Mouse (Mus musculus): Measurements from ENCODE around the gene Gm28230. TPM values are rescaled to one million over a fixed set of nuclear protein-coding genes. Genes with fewer than 3 reads are reported as not detected.

The Gm28230 gene
- total and polyA plus RNA-seq, 3 experiments = not detected

DNA sequence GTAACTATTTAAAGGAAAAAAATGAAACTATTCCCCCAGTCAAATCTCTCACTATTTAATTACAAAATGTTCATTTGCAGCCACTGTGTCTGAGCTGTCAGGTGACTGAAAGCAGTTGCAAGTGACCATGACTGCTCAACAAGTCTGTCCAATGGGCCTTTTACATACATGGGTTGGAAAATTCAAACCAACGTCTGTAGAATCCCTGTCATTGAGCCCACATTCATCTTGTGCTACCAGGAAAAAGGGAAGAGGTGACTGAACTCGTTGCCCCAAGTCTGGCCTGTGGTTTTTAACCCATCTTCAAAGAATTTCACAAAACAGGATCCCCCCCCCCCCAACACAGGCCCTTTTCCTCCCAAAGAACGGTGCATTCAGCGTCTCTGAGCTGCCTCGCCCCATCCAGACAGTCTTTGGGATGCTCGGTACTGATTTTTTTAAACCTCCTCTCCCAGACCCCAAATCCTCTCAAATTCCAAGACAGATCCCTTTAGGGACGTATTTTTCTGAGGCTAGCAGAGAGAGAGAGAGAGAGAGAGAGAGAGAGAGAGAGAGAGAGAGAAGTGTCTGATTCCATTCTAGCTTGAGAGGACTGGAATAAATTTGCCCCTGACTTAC is 30.6 kb upstream of the Gm28230 start:
- no peak overlapping the region for H3K9ac ChIP-seq (ENCODE audit: control insufficient read depth, low read depth, low read length, poor library complexity, severe bottlenecking)
- no peak for TF ChIP-seq GABPA (IDR thresholded peaks at IDR 0.05; ENCODE audit: low read depth, low read length)
- TF ChIP-seq ELF1 (IDR thresholded peaks at IDR 0.05; ENCODE audit: low read depth, low read length) = no peak
- TF ChIP-seq MXI1 (IDR thresholded peaks at IDR 0.05; ENCODE audit: low read depth, low read length) = no peak
- no peak for TF ChIP-seq SMC3 (IDR thresholded peaks at IDR 0.05; ENCODE audit: low read depth, low read length)
- no peak for TF ChIP-seq ZKSCAN1 (IDR thresholded peaks at IDR 0.05; ENCODE audit: low read depth, low read length)
- no peak for TF ChIP-seq GATA1 (IDR thresholded peaks at IDR 0.05; ENCODE audit: low read depth, low read length)
- no peak for TF ChIP-seq MAFK (IDR thresholded peaks at IDR 0.05; ENCODE audit: borderline replicate concordance, low read depth, low read length)
- no peak for TF ChIP-seq ZC3H11A (IDR thresholded peaks at IDR 0.05; ENCODE audit: low read depth, low read length)
- no peak for TF ChIP-seq ZMIZ1 (IDR thresholded peaks at IDR 0.05; ENCODE audit: low read depth, low read length)
- no peak for TF ChIP-seq TCF12 (IDR thresholded peaks at IDR 0.05; ENCODE audit: low read depth, low read length)
- TF ChIP-seq E2F4 (IDR thresholded peaks at IDR 0.05; ENCODE audit: borderline replicate concordance, low read depth, low read length) = no peak
- no peak for TF ChIP-seq MYC (IDR thresholded peaks at IDR 0.05; ENCODE audit: low read depth, low read length)
- no peak for TF ChIP-seq RCOR1 (IDR thresholded peaks at IDR 0.05; ENCODE audit: low read depth, low read length)
- TF ChIP-seq EP300 (IDR thresholded peaks at IDR 0.05; ENCODE audit: low read depth in 1 of 2, low read length in 2 of 2) = no peak
- no peak for TF ChIP-seq RAD21 (IDR thresholded peaks at IDR 0.05; ENCODE audit: low read depth, low read length)
- no peak for TF ChIP-seq SIN3A (IDR thresholded peaks at IDR 0.05; ENCODE audit: low read length)
- TF ChIP-seq CHD2 (IDR thresholded peaks at IDR 0.05; ENCODE audit: low read length) = no peak
- TF ChIP-seq CTCF (IDR thresholded peaks at IDR 0.05 in 2 of 3, conservative IDR thresholded peaks at IDR 0.05 in 1 of 3; ENCODE audit: control insufficient read depth in 1 of 3, insufficient read depth in 1 of 3, low read depth in 2 of 3, low read length in 3 of 3, poor library complexity in 1 of 3, severe bottlenecking in 1 of 3) = no peak
- no peaks in the 10 kb centered on the region for H3K9me3 ChIP-seq (replicated peaks; ENCODE audit: insufficient read depth, low read length)
- no peak overlapping the region for H3K4me3 ChIP-seq (ENCODE audit: control insufficient read depth in 1 of 2, insufficient read depth in 1 of 2, low read depth in 2 of 2, low read length in 2 of 2)
- no peaks in the 10 kb centered on the region for H3K36me3 ChIP-seq (ENCODE audit: control insufficient read depth in 1 of 2, insufficient read depth in 2 of 2, low read length in 2 of 2)
- no peaks in the 10 kb centered on the region for H3K79me2 ChIP-seq (ENCODE audit: control insufficient read depth, insufficient read depth, low read length, poor library complexity)
- DNase-seq (ENCODE audit: low read depth, low spot score) = no peak
- no peaks in the 10 kb centered on the region; a peak in 2 of 4 replicates for H3K27me3 ChIP-seq (ENCODE audit: control insufficient read depth in 1 of 2, insufficient read depth in 2 of 2, low read length in 2 of 2)
- H3K27ac ChIP-seq (ENCODE audit: control insufficient read depth, low read depth, low read length) = no peak overlapping the region
- no peaks in the 10 kb centered on the region for H3K4me1 ChIP-seq (ENCODE audit: control insufficient read depth in 1 of 2, insufficient read depth in 2 of 2, low read length in 2 of 2)

DNA sequence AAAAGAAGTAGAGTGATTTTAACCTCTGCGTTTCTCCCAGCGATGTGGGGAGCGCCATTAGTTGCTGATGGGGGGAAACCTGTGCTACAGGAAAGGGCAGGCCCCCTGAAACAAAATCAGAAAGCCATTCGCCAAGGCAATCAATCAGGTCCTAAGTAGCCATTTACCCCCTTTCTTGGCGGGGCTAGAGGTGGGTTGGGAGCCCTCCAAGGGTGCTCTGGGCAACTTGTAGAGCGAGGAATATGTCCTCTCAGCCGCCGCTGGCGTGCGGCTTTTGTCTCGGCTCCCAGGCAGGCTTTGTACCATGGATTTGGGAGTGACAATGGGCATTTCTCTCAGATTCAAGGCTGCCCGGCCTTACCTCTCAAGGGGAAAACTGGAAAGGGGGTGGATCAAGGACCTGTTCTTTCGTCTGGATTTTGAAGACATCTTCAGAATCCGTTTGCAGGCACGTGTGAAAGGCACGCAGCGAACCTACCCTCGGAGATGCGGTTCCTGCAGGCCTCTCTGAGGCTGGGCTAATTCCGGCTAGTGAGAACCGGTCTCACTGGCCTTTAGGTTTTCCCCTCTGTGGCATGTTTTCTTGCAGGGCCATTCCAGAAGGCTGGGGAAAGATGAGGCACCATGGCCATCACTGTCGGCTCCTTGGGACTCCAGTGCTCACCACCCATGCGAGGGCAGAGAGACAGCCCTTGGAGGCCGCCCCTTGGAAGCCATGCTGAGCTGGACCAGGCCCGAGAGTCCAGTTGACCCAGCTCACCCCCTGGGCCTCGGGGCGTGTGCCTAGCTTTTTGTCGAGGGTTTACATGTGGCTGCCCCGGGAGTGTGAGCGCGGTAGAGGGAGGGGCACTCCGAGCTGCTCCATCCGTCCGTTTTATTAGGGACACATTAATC is 29.8 kb upstream of the Gm28230 start:
- TF ChIP-seq GATA1 (IDR thresholded peaks at IDR 0.05; ENCODE audit: low read depth, low read length) = no peak
- no peak for TF ChIP-seq ETS1 (IDR thresholded peaks at IDR 0.05; ENCODE audit: low read depth, low read length)
- no peak for TF ChIP-seq CTCF (IDR thresholded peaks at IDR 0.05 in 2 of 3, conservative IDR thresholded peaks at IDR 0.05 in 1 of 3; ENCODE audit: control insufficient read depth in 1 of 3, insufficient read depth in 1 of 3, low read depth in 2 of 3, low read length in 3 of 3, poor library complexity in 1 of 3, severe bottlenecking in 1 of 3)
- no peak for TF ChIP-seq TAL1 (IDR thresholded peaks at IDR 0.05; ENCODE audit: low read length)
- TF ChIP-seq ZKSCAN1 (IDR thresholded peaks at IDR 0.05; ENCODE audit: low read depth, low read length) = no peak
- TF ChIP-seq ZMIZ1 (IDR thresholded peaks at IDR 0.05; ENCODE audit: low read depth, low read length) = no peak
- TF ChIP-seq MAFK (IDR thresholded peaks at IDR 0.05; ENCODE audit: borderline replicate concordance, low read depth, low read length) = no peak
- no peak for TF ChIP-seq TCF12 (IDR thresholded peaks at IDR 0.05; ENCODE audit: low read depth, low read length)
- no peak for TF ChIP-seq USF2 (IDR thresholded peaks at IDR 0.05; ENCODE audit: borderline replicate concordance in 1 of 2, insufficient read depth in 1 of 2, low read depth in 1 of 2, low read length in 2 of 2)
- TF ChIP-seq HCFC1 (IDR thresholded peaks at IDR 0.05; ENCODE audit: low read depth, low read length) = no peak
- TF ChIP-seq ZC3H11A (IDR thresholded peaks at IDR 0.05; ENCODE audit: low read depth, low read length) = no peak
- no peak for TF ChIP-seq POLR2AphosphoS2 (IDR thresholded peaks at IDR 0.05; ENCODE audit: low read length)
- no peak for TF ChIP-seq ZNF384 (IDR thresholded peaks at IDR 0.05; ENCODE audit: low read depth, low read length)
- TF ChIP-seq KAT2A (conservative IDR thresholded peaks at IDR 0.05; ENCODE audit: low read depth, low read length) = no peak
- TF ChIP-seq MAX (IDR thresholded peaks at IDR 0.05; ENCODE audit: low read length) = no peak
- TF ChIP-seq JUND (IDR thresholded peaks at IDR 0.05; ENCODE audit: low read depth, low read length) = no peak
- no peak for TF ChIP-seq GABPA (IDR thresholded peaks at IDR 0.05; ENCODE audit: low read depth, low read length)
- no peak overlapping the region for H3K4me3 ChIP-seq (ENCODE audit: control insufficient read depth in 1 of 2, insufficient read depth in 1 of 2, low read depth in 2 of 2, low read length in 2 of 2)
- DNase-seq (ENCODE audit: low read depth, low spot score) = no peak
- H3K9ac ChIP-seq (ENCODE audit: control insufficient read depth, low read depth, low read length, poor library complexity, severe bottlenecking) = no peak overlapping the region
- H3K9me3 ChIP-seq (replicated peaks; ENCODE audit: insufficient read depth, low read length) = no peaks in the 10 kb centered on the region
- H3K27me3 ChIP-seq (ENCODE audit: control insufficient read depth in 1 of 2, insufficient read depth in 2 of 2, low read length in 2 of 2) = no peaks in the 10 kb centered on the region; a peak in 2 of 4 replicates
- H3K4me1 ChIP-seq (ENCODE audit: control insufficient read depth in 1 of 2, insufficient read depth in 2 of 2, low read length in 2 of 2) = no peaks in the 10 kb centered on the region
- H3K36me3 ChIP-seq (ENCODE audit: control insufficient read depth in 1 of 2, insufficient read depth in 2 of 2, low read length in 2 of 2) = no peaks in the 10 kb centered on the region
- no peaks in the 10 kb centered on the region for H3K79me2 ChIP-seq (ENCODE audit: control insufficient read depth, insufficient read depth, low read length, poor library complexity)
- no peak overlapping the region for H3K27ac ChIP-seq (ENCODE audit: control insufficient read depth, low read depth, low read length)
